Comparison of ENCODE assay signal across 9 mouse cellular contexts in the genomic region with DNA sequence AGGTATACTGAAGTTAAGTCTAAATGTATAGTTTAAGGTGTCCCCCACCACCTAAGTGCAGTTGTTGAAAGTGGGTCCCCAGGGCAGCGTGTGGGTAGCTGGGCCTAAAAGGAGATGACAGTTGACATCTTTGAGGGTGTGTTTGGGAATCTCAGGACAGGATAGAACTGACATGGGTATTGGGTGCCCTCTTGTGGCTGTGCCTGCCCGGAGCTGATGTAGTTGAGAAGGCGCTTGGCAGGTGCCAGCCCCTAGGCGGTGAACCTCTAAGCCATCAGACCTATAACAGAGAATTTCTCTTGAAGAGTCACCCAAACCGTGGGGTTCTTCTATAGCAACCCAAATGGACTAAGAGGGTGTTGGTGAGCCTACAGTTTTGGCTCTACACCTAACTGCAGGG. TPM values are rescaled to one million over a fixed set of nuclear protein-coding genes. Genes with fewer than 3 reads are reported as not detected.
DNase-seq lines count a peak whose midpoint lies in the region; ATAC-seq and TF ChIP-seq lines count a peak whose summit lies in the region.
"Had no signal": no experiment of that assay in that cellular context is flagged by ENCODE, and none has a peak within 500 bp of the region (broad histone marks: within the 10 kb centered on the region; RNA-seq: fewer than 3 reads in every experiment).

No protein-coding gene starts in this region.

- no peaks in the 10 kb centered on the region for H3K36me3 ChIP-seq in G1E (replicated peaks)
- H3K36me3 ChIP-seq in forebrain, postnatal 0 days (ENCODE audit: insufficient read depth) = no peaks in the 10 kb centered on the region
- no peaks in the 10 kb centered on the region for H3K36me3 ChIP-seq in hindbrain, embryonic 12.5 days

- H3K4me3 ChIP-seq in G1E (ENCODE audit: low read depth, low read length) = no peak overlapping the region
- H3K4me3 ChIP-seq in forebrain, postnatal 0 days (ENCODE audit: low read depth, low read length) = no peak overlapping the region
- H3K4me3 ChIP-seq in hindbrain, embryonic 12.5 days = no peak overlapping the region

- no peaks in the 10 kb centered on the region for H3K9me3 ChIP-seq in G1E (replicated peaks)
- H3K9me3 ChIP-seq in forebrain, postnatal 0 days (ENCODE audit: low read length) = no peaks in the 10 kb centered on the region
- H3K9me3 ChIP-seq in hindbrain, embryonic 12.5 days (replicated peaks) = no peaks in the 10 kb centered on the region

- H3K27ac ChIP-seq in forebrain, postnatal 0 days (ENCODE audit: low read depth, low read length) = no peak overlapping the region
- no peak overlapping the region for H3K27ac ChIP-seq in hindbrain, embryonic 12.5 days

- peak; percentile 3 for DNase-seq in G1E (ENCODE audit: low spot score)
- DNase-seq in cerebellum, adult 11-12 months = peak; percentile 82
- peak; percentile 86 for DNase-seq in forebrain, postnatal 0 days
- peak; percentile 76 for DNase-seq in layer of hippocampus, adult 9-11 months
- peak; percentile 86 for DNase-seq in lung, postnatal 25 days (ENCODE audit: low spot score)
- peak; percentile 69 for DNase-seq in retina, postnatal 7 days (ENCODE audit: low read depth, low spot score)
- DNase-seq in thymus, postnatal 36 days = peak; percentile 73 to 76

- TF ChIP-seq CTCF in G1E (IDR thresholded peaks at IDR 0.05; ENCODE audit: low read depth, low read length) = no peak
- peak; percentile 95 for TF ChIP-seq CTCF in forebrain, postnatal 0 days (IDR thresholded peaks at IDR 0.05; ENCODE audit: low read depth)

- H3K4me1 ChIP-seq in G1E (ENCODE audit: insufficient read depth, low read depth, low read length) = no peaks in the 10 kb centered on the region
- no peaks in the 10 kb centered on the region for H3K4me1 ChIP-seq in forebrain, postnatal 0 days (ENCODE audit: insufficient read depth)
- H3K4me1 ChIP-seq in hindbrain, embryonic 12.5 days = no peaks in the 10 kb centered on the region

- H3K27me3 ChIP-seq in G1E (ENCODE audit: insufficient read depth, low read length) = peaks cover 6% of the 10 kb centered on the region; the same call in 1 of the 2 replicates
- no peaks in the 10 kb centered on the region for H3K27me3 ChIP-seq in forebrain, postnatal 0 days (ENCODE audit: insufficient read depth, low read length)
- H3K27me3 ChIP-seq in hindbrain, embryonic 12.5 days = no peaks in the 10 kb centered on the region

- no peak for ATAC-seq in G1E (ENCODE audit: extremely low read depth, insufficient number of reproducible peaks, low FRiP score, poor library complexity, severe bottlenecking)
- ATAC-seq in forebrain, postnatal 0 days = peak; percentile 96
- peak; percentile 86 for ATAC-seq in hindbrain, embryonic 12.5 days (ENCODE audit: low FRiP score)

- H3K4me2 ChIP-seq in forebrain, postnatal 0 days (ENCODE audit: low read depth) = no peak overlapping the region
- no peak overlapping the region for H3K4me2 ChIP-seq in hindbrain, embryonic 12.5 days (replicated peaks)

- 2% methylated on average over 5 of the region's 5 CpGs for WGBS in forebrain, postnatal 0 days
- 13% methylated on average over 5 of the region's 5 CpGs for WGBS in hindbrain, embryonic 12.5 days

- no peak overlapping the region for H3K9ac ChIP-seq in forebrain, postnatal 0 days
- no peak overlapping the region for H3K9ac ChIP-seq in hindbrain, embryonic 12.5 days

RNA-seq across cellular contexts. Expression of a gene that starts 6.0 kb away (rescaled TPM):
- total RNA-seq in G1E (2014; fragmentation: Nextera tagmentation) = not detected in 2 replicates
- total RNA-seq in G1E (2017) = 0.33 and 0.41 TPM in 2 replicates
- not detected in 2 replicates for polyA plus RNA-seq in G1E (2012)
- total RNA-seq in forebrain, postnatal 0 days (2014; rRNA removed) = not detected in 2 replicates
- polyA plus RNA-seq in forebrain, postnatal 0 days (2015; fragmentation: Nextera tagmentation; extraction: Ambion mirVana) = 0.27 and 0.59 TPM in 2 replicates
- polyA plus RNA-seq in hindbrain, embryonic 12.5 days (2016; fragmentation: Nextera tagmentation; extraction: Ambion mirVana) = 0.79 and 0.83 TPM in 2 replicates

RNA-seq across cellular contexts. Expression of a gene that starts 33.5 kb away (rescaled TPM):
- total RNA-seq in G1E (2014; fragmentation: Nextera tagmentation) (not detected in 2 replicates), G1E (2017) (not detected in 2 replicates)
- not detected in 2 replicates for polyA plus RNA-seq in G1E (2012)
- total RNA-seq in forebrain, postnatal 0 days (2014; rRNA removed) = 0.15 and 0.71 TPM in 2 replicates
- 3.3 and 4.8 TPM in 2 replicates for polyA plus RNA-seq in forebrain, postnatal 0 days (2015; fragmentation: Nextera tagmentation; extraction: Ambion mirVana)
- polyA plus RNA-seq in hindbrain, embryonic 12.5 days (2016; fragmentation: Nextera tagmentation; extraction: Ambion mirVana) = 0.62 and 1.1 TPM in 2 replicates
- polyA plus RNA-seq: heart, embryonic 14.5 days had no signal

RNA-seq across cellular contexts. Expression of a gene that starts 41.9 kb away (rescaled TPM):
- total RNA-seq in G1E (2014; fragmentation: Nextera tagmentation) (not detected in 2 replicates), G1E (2017) (0.23 TPM in 1 of 2 replicates, not detected in the other)
- polyA plus RNA-seq in G1E (2012) = not detected in 2 replicates
- 0.23 and 1.3 TPM in 2 replicates for total RNA-seq in forebrain, postnatal 0 days (2014; rRNA removed)
- polyA plus RNA-seq in forebrain, postnatal 0 days (2015; fragmentation: Nextera tagmentation; extraction: Ambion mirVana) = 0.44 and 0.73 TPM in 2 replicates
- polyA plus RNA-seq in hindbrain, embryonic 12.5 days (2016; fragmentation: Nextera tagmentation; extraction: Ambion mirVana) = 0.64 and 1.3 TPM in 2 replicates

RNA-seq across cellular contexts. Expression of a gene that starts 42.0 kb away (rescaled TPM):
- total RNA-seq in G1E (2014; fragmentation: Nextera tagmentation) = 12.2 and 26.2 TPM in 2 replicates
- 16.9 and 28.8 TPM in 2 replicates for total RNA-seq in G1E (2017)
- polyA plus RNA-seq in G1E (2012) = 7.3 and 7.8 TPM in 2 replicates
- total RNA-seq in forebrain, postnatal 0 days (2014; rRNA removed) = 18.1 and 19.6 TPM in 2 replicates
- polyA plus RNA-seq in forebrain, postnatal 0 days (2015; fragmentation: Nextera tagmentation; extraction: Ambion mirVana) = 62.4 and 76.9 TPM in 2 replicates
- 230 and 238 TPM in 2 replicates for polyA plus RNA-seq in hindbrain, embryonic 12.5 days (2016; fragmentation: Nextera tagmentation; extraction: Ambion mirVana)

Comparison
In these comparisons a context has a peak if more than half of its experiments do, and no peak if none do; other contexts are left out.
1. DNase-seq: peak in every context shown above with its lines; median percentile 86 in forebrain, postnatal 0 days; 86 in lung, postnatal 25 days; 82 in cerebellum, adult 11-12 months; 76 in layer of hippocampus, adult 9-11 months; 74 in thymus, postnatal 36 days; 69 in retina, postnatal 7 days; 3 in G1E.